Mouse (Mus musculus): ENCODE data around the gene Muc16. TPM values are rescaled to one million over a fixed set of nuclear protein-coding genes. Genes with fewer than 3 reads are reported as not detected.

Muc16 gene
- total RNA-seq (2023) = 0.03 TPM

GRCm38 (mm10) chr9:18674480-18675154 is at the start of gene Muc16:
Gene Muc16, minus strand, starts transcription at chr9:18674530.

DNA sequence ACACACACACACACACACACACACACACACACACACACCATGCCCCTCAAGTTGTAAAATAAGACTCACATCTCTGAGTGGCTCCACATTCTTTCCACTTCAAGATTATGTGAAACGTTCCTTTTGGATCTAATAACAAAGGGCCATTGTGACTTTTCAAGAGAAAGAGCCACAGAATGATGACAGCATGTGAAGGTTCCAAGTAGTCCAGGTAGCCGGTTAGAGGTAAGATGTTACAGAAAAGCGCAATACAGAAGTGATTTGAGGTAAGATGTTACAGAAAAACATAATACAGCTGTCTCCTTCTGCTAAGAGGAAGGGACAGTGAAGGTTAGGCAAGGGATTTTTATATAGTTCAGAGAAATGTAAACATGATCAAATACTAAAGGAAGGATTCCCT is 196.2 kb downstream of the Muc16 start, which contains the start of the genes Zfp558 and Mbd3l1:
Gene Zfp558 (minus strand): TSS at position 101 of the 400 bp plus-strand sequence.
Gene Mbd3l1 (plus strand): TSS at position 192 of the 400 bp plus-strand sequence.

Other genes with a start within 250 kb of the Muc16 start
- gene Mbd3l2, start 243.9 kb downstream of the Muc16 start, total RNA-seq (2023) = not detected
- gene Zfp558, start 196.3 kb downstream of the Muc16 start, total RNA-seq (2023) = 0.89 TPM
- not detected for gene Mbd3l1, start 196.2 kb downstream of the Muc16 start, total RNA-seq (2023)
- not detected for gene Olfr24, start 89.5 kb upstream of the Muc16 start, total RNA-seq (2023)
- not detected for gene Olfr828, start 145.0 kb upstream of the Muc16 start, total RNA-seq (2023)
- not detected for gene Olfr829, start 180.4 kb upstream of the Muc16 start, total RNA-seq (2023)
- not detected for gene Olfr830, start 200.2 kb upstream of the Muc16 start, total RNA-seq (2023)